Mouse (Mus musculus) myocyte (in vitro differentiated cells): ENCODE results near the gene Eapp.

Experiments
- CEBPB ChIP-seq: IDR thresholded peaks from 2 replicates; pipeline ENCODE4 v1.6.1; 2011; ENCODE audit warnings: mild to moderate bottlenecking, moderate library complexity; ENCODE audit not compliant: poor library complexity, insufficient read depth, severe bottlenecking
- E2F4 ChIP-seq: IDR thresholded peaks from one replicate; pipeline ENCODE4 v1.6.1; 2011; ENCODE audit warnings: mild to moderate bottlenecking, control low read depth, moderate library complexity; ENCODE audit not compliant: insufficient read depth
- MAX ChIP-seq: IDR thresholded peaks from one replicate; pipeline ENCODE4 v1.6.1; 2011; ENCODE audit warnings: low read depth, mild to moderate bottlenecking, control low read depth
- MYOD1 ChIP-seq, 3 experiments: IDR thresholded peaks; one replicate each; pipeline ENCODE4 v1.6.1; 2011; ENCODE audit warnings: control low read depth in 2 of 3, low read depth in 2 of 3, mild to moderate bottlenecking in 2 of 3, moderate library complexity in 1 of 3; ENCODE audit not compliant: insufficient read length in 2 of 3, control insufficient read depth in 1 of 3
- MYOG ChIP-seq, 3 experiments: IDR thresholded peaks; one replicate each; pipeline ENCODE4 v1.6.1; 2011; ENCODE audit warnings: control low read depth in 2 of 3, low read depth in 2 of 3, mild to moderate bottlenecking in 2 of 3; ENCODE audit not compliant: insufficient read length in 2 of 3, control insufficient read depth in 1 of 3, insufficient read depth in 1 of 3
- POLR2A ChIP-seq: IDR thresholded peaks from one replicate; pipeline ENCODE4 v1.6.1; 2011; ENCODE audit warnings: low read depth, mild to moderate bottlenecking, control low read depth, moderate library complexity; ENCODE audit not compliant: insufficient read length
- POLR2AphosphoS2 ChIP-seq: IDR thresholded peaks from one replicate; pipeline ENCODE4 v1.6.1; 2011; ENCODE audit warnings: low read depth, control low read depth; ENCODE audit not compliant: insufficient read length
- USF1 ChIP-seq: IDR thresholded peaks from one replicate; pipeline ENCODE4 v1.6.1; 2011; ENCODE audit warnings: low read depth, mild to moderate bottlenecking, control low read depth, moderate library complexity

- no peak for TF ChIP-seq CEBPB
- no peak for TF ChIP-seq E2F4
- no peak for TF ChIP-seq MYOG (IDR thresholded peaks at IDR 0.05; ENCODE audit: control insufficient read depth in 1 of 3, insufficient read depth in 1 of 3, insufficient read length in 2 of 3, low read depth in 2 of 3)
- no peak for TF ChIP-seq POLR2A
- TF ChIP-seq USF1, result no peak
- TF ChIP-seq POLR2AphosphoS2, result no peak
- TF ChIP-seq MAX, result no peak
- no peak for TF ChIP-seq MYOD1 (IDR thresholded peaks at IDR 0.05; ENCODE audit: control insufficient read depth in 1 of 3, insufficient read length in 2 of 3, low read depth in 2 of 3)
Measured at GRCm38 (mm10) chr12:54651158-54651557, 44.5 kb downstream of the Eapp start.
